Comparison of ENCODE assay signal across 8 mouse cellular contexts in the genomic region with DNA sequence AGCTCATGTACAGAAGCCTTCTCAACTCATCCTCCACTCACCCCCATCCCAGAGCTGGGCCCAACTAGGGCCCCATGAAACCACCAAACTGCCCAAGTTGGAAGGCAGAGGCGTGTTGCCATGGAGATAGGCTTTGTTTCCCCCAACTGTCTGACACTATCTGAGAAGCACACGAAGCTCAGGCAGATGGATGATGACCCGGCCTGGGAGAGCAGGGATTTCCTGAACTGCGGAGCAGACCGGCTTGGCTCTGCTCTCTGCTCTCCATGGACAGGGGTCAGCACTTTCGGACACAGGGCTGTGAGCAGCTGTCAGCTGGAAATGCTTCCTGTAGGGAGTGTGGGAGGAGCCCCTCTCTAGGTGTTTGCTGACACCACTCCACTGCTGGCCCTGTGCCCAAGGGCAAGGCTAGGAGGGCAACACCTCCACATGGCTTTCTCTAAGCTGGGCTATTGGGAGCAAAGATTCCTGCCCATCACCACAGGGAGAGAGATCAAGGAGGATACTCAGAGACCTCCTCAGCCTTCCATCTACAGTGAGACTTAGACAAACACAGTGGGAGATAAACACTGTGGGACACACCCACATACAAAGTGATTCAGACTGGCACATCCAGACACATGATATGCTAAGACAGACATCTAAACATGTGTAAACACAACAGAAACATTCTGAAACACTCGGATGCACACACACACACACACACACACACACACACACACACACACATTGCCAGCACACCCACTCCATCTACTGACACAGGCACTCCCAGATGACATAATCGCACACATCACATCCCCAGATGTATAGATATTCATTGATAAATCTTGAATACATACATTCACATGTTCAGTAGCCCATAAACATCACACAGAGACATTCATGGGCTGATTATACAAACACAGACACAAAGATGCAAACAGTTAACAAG. TPM values are rescaled to one million over a fixed set of nuclear protein-coding genes. Genes with fewer than 3 reads are reported as not detected.
DNase-seq lines count a peak whose midpoint lies in the region; ATAC-seq lines count a peak whose summit lies in the region.

No protein-coding gene starts in this region.

- WGBS in hindbrain, embryonic 15.5 days, result 25% methylated on average over 8 of the region's 8 CpGs
- WGBS in hindbrain, embryonic 13.5 days, result 25% methylated on average over 8 of the region's 8 CpGs

- H3K36me3 ChIP-seq in hindbrain, embryonic 15.5 days, result no peaks in the 10 kb centered on the region
- H3K36me3 ChIP-seq in hindbrain, embryonic 13.5 days, result no peaks in the 10 kb centered on the region

- 0 out of 2 replicates have a peak, but pooled peaks cover 4% of the 10 kb centered on the region for H3K27me3 ChIP-seq in hindbrain, embryonic 15.5 days
- H3K27me3 ChIP-seq in hindbrain, embryonic 13.5 days, result peaks cover 14% of the 10 kb centered on the region

- no peak overlapping the region for H3K4me2 ChIP-seq in hindbrain, embryonic 15.5 days
- H3K4me2 ChIP-seq in hindbrain, embryonic 13.5 days, result no peak overlapping the region

- peak; percentile 87 for DNase-seq in c-Kit-positive CD71-positive TER-119-negative erythroid progenitor cells, embryonic 14.5 days (ENCODE audit: low read depth)
- DNase-seq in lung, adult 18-20 months, result peak; percentile 74 to 84
- no peak for DNase-seq in cerebellum, adult 18-20 months
- no peak for DNase-seq in right cerebral cortex, postnatal 25 days
- no peak for DNase-seq in spleen, postnatal 14 days (ENCODE audit: low spot score in 2 of 2)

- H3K4me3 ChIP-seq in hindbrain, embryonic 15.5 days, result no peak overlapping the region
- no peak overlapping the region for H3K4me3 ChIP-seq in hindbrain, embryonic 13.5 days

- no peak overlapping the region for H3K9ac ChIP-seq in hindbrain, embryonic 15.5 days
- no peak overlapping the region; the same call in 1 of the 2 replicates for H3K9ac ChIP-seq in hindbrain, embryonic 13.5 days

- peak; percentile 38 for ATAC-seq in hindbrain, embryonic 15.5 days (ENCODE audit: low FRiP score, low read depth)
- ATAC-seq in hindbrain, embryonic 13.5 days (ENCODE audit: low FRiP score), result no peak; the same call in 1 of the 2 replicates
- peak; percentile 74 for ATAC-seq in inflammation-experienced regulatory T-cells, adult 6 months

- H3K27ac ChIP-seq in hindbrain, embryonic 15.5 days (replicated peaks), result no peak overlapping the region
- no peak overlapping the region for H3K27ac ChIP-seq in hindbrain, embryonic 13.5 days

- H3K9me3 ChIP-seq in hindbrain, embryonic 15.5 days, result no peaks in the 10 kb centered on the region
- no peaks in the 10 kb centered on the region for H3K9me3 ChIP-seq in hindbrain, embryonic 13.5 days

- H3K4me1 ChIP-seq in hindbrain, embryonic 15.5 days (replicated peaks), result peaks cover 14% of the 10 kb centered on the region
- H3K4me1 ChIP-seq in hindbrain, embryonic 13.5 days (replicated peaks), result peaks cover 23% of the 10 kb centered on the region

RNA-seq across cellular contexts. Expression of gene C77080, which starts 4.5 kb away (rescaled TPM):
- polyA plus RNA-seq in hindbrain, embryonic 15.5 days (2015; fragmentation: Nextera tagmentation; extraction: Ambion mirVana), result 8.3 and 9.5 TPM in 2 replicates
- polyA plus RNA-seq in hindbrain, embryonic 13.5 days (2015; fragmentation: Nextera tagmentation; extraction: Ambion mirVana), result 5.3 and 5.4 TPM in 2 replicates
- under 1 TPM; 0.21 to 0.25 (median 0.24) TPM for polyA plus RNA-seq in inflammation-experienced regulatory T-cells, adult 6 months (2017; shearing (Covaris generic))

RNA-seq across cellular contexts. Expression of gene Sync, which starts 30.7 kb away (rescaled TPM):
- 1.5 and 1.6 TPM in 2 replicates for polyA plus RNA-seq in hindbrain, embryonic 15.5 days (2015; fragmentation: Nextera tagmentation; extraction: Ambion mirVana)
- 1.1 and 1.4 TPM in 2 replicates for polyA plus RNA-seq in hindbrain, embryonic 13.5 days (2015; fragmentation: Nextera tagmentation; extraction: Ambion mirVana)
- under 1 TPM; 0.45 to 0.49 (median 0.47) TPM for polyA plus RNA-seq in inflammation-experienced regulatory T-cells, adult 6 months (2017; shearing (Covaris generic))

Comparison
In these comparisons a context has a peak if more than half of its experiments do, and no peak if none do; other contexts are left out.
1. DNase-seq: peak in c-Kit-positive CD71-positive TER-119-negative erythroid progenitor cells, embryonic 14.5 days (single experiment) and lung, adult 18-20 months (2 of 2); none in cerebellum, adult 18-20 months (0 of 2), right cerebral cortex, postnatal 25 days (single experiment) and spleen, postnatal 14 days (0 of 2).